Mouse (Mus musculus): ENCODE results near the gene Nlrp1a. TPM values are rescaled to one million over a fixed set of nuclear protein-coding genes. Genes with fewer than 3 reads are reported as not detected.

Nlrp1a gene
- polyA plus RNA-seq, 2 experiments: 0.04 to 0.14 TPM

DNA sequence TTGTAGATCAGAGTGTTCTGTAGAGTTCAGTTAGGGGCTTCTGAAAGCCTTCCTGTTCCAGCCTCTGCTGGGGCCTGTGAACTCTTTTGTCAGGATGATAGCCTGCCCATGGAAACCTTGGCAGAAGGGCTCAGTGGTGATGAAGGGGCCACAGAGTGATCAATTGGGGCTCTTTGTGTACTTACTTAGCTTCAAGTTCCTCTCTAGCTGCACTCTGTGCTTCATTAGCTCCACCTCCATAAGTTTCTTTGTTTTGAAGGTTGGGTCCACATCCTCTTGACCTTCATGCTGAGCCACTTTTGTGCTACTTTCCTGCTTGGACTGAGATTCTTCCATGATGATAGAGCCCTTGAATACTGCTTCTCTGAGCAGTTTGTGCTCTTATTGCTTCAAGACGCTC, 2.5 kb downstream of the Nlrp1a start:
- no peaks in the 10 kb centered on the region for H3K36me3 ChIP-seq (ENCODE audit: control insufficient read depth, insufficient read depth, low read length)
- H3K9me3 ChIP-seq (ENCODE audit: control insufficient read depth, low read length): no peaks in the 10 kb centered on the region
- WGBS: 86% methylated on average over 1 of the region's 1 CpGs
- no peak overlapping the region for H3K4me2 ChIP-seq (replicated peaks; ENCODE audit: low read depth, low read length, severe bottlenecking)
- no peaks in the 10 kb centered on the region for H3K4me1 ChIP-seq (ENCODE audit: control insufficient read depth, insufficient read depth, low read length)
- TF ChIP-seq POLR2A (IDR thresholded peaks at IDR 0.05; ENCODE audit: borderline replicate concordance, extremely low read depth, insufficient read depth, insufficient read length): no peak
- H3K4me3 ChIP-seq (replicated peaks; ENCODE audit: low read length): no peak overlapping the region
- ATAC-seq (ENCODE audit: low FRiP score, low read depth) (no peak), DNase-seq (ENCODE audit: low spot score) (no peak)
- no peak overlapping the region for H3K9ac ChIP-seq (ENCODE audit: low read depth, low read length, severe bottlenecking)
- no peak overlapping the region for H3K27ac ChIP-seq (replicated peaks; ENCODE audit: low read depth, low read length)
- no peaks in the 10 kb centered on the region for H3K27me3 ChIP-seq (ENCODE audit: control insufficient read depth, insufficient read depth, low read length)

DNA sequence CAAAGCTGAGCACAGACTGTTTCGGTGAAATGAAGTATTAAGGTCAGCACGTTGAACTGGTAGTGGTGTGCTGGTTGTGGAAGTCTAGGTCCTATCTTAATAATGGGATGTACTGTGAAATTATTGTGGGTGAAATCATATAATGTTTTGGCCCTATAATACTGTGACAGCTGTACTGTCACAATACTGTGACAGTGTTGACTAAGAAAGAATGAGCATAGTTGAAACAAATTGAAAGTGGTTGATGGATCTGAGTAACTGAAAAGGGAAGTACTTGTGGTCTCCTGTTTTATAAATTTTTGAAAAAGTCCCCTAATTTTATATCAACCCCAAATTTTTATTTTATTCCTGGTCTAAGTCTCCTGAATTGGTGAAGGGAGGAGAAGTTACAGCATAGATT, 37.4 kb downstream of the Nlrp1a start:
- 76% methylated on average over 2 of the region's 2 CpGs for whole genome bisulfite sequencing
- H3K9me3 ChIP-seq (ENCODE audit: control insufficient read depth, low read length): no peaks in the 10 kb centered on the region
- H3K4me2 ChIP-seq (replicated peaks; ENCODE audit: low read depth, low read length, severe bottlenecking): no peak overlapping the region
- no peak overlapping the region for H3K4me3 ChIP-seq (replicated peaks; ENCODE audit: low read length)
- DNase-seq (ENCODE audit: low spot score) (no peak), ATAC-seq (ENCODE audit: low FRiP score, low read depth) (no peak)
- H3K4me1 ChIP-seq (ENCODE audit: control insufficient read depth, insufficient read depth, low read length): no peaks in the 10 kb centered on the region
- no peak overlapping the region for H3K9ac ChIP-seq (ENCODE audit: low read depth, low read length, severe bottlenecking)
- H3K36me3 ChIP-seq (ENCODE audit: control insufficient read depth, insufficient read depth, low read length): no peaks in the 10 kb centered on the region
- no peaks in the 10 kb centered on the region for H3K27me3 ChIP-seq (ENCODE audit: control insufficient read depth, insufficient read depth, low read length)
- TF ChIP-seq POLR2A (IDR thresholded peaks at IDR 0.05; ENCODE audit: borderline replicate concordance, extremely low read depth, insufficient read depth, insufficient read length): no peak
- no peak overlapping the region for H3K27ac ChIP-seq (replicated peaks; ENCODE audit: low read depth, low read length)

DNA sequence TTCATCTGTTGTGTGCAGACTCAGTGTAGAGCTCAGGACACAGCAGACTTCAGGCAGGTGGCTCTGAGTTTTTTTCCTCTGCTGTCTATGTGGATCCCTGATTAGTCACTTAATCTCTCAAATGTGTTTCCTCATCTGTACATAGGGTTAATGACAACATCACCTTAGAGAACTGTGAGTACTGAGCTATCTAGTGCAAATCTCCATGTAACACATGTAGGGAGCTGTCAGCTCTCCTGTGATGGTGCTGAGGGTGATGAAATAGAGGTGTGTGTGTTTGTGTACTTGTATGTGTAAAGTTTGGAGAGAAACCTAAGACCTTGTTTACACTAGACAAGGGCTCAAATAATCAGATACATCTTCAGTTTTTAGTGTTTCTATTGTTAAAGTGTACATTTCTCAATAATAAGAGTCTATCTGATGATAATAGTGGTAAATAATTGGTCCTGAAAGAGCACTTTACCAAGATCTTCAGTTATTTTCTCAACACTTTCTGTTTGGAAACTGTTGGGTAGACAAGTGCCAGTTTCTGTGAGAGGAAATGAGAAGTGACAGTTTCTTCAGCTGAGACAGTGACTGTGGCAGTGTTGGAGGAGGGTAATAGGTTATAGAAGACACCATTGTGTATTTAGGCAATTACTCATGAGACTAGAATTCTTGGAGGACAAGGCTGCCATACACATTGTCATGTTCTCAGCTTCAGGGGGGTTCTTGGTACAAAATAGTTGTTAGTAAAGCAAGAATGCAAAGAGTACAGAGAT, 38.1 kb downstream of the Nlrp1a start:
- Histone ChIP-seq H3K27me3 (ENCODE audit: control insufficient read depth, insufficient read depth, low read length) (no peaks in the 10 kb centered on the region), H3K9me3 (ENCODE audit: control insufficient read depth, low read length) (no peaks in the 10 kb centered on the region), H3K27ac (replicated peaks; ENCODE audit: low read depth, low read length) (no peak overlapping the region), H3K36me3 (ENCODE audit: control insufficient read depth, insufficient read depth, low read length) (no peaks in the 10 kb centered on the region), H3K4me2 (replicated peaks; ENCODE audit: low read depth, low read length, severe bottlenecking) (no peak overlapping the region), H3K4me1 (ENCODE audit: control insufficient read depth, insufficient read depth, low read length) (no peaks in the 10 kb centered on the region), H3K9ac (ENCODE audit: low read depth, low read length, severe bottlenecking) (no peak overlapping the region), H3K4me3 (replicated peaks; ENCODE audit: low read length) (no peak overlapping the region)
- ATAC-seq (ENCODE audit: low FRiP score, low read depth) (no peak), DNase-seq (ENCODE audit: low spot score) (no peak)
- TF ChIP-seq POLR2A (IDR thresholded peaks at IDR 0.05; ENCODE audit: borderline replicate concordance, extremely low read depth, insufficient read depth, insufficient read length): no peak

DNA sequence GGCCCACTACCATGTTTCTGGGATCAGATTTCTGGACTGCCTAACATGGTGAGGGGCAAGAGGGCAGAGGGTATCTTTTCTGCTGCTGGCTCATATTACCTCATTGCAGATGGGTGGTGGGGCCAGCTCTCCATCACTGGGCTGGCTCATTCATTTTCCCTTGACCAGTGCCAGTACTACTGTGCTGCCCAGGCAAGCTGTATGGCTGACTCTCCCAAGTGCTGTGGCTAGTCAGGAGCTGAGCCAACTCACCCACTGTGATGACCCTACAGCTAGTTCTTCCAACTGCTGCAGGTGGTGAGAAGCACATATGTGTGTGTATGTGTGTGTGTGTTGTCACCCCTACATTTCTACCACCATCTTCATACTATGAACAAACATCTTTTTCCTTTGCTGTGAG, 40.6 kb downstream of the Nlrp1a start:
- H3K27me3 ChIP-seq (ENCODE audit: control insufficient read depth, insufficient read depth, low read length): no peaks in the 10 kb centered on the region
- DNase-seq (ENCODE audit: low spot score): no peak
- H3K4me2 ChIP-seq (replicated peaks; ENCODE audit: low read depth, low read length, severe bottlenecking): no peak overlapping the region
- no peak for ATAC-seq (ENCODE audit: low FRiP score, low read depth)
- H3K4me3 ChIP-seq (replicated peaks; ENCODE audit: low read length): no peak overlapping the region
- TF ChIP-seq POLR2A (IDR thresholded peaks at IDR 0.05; ENCODE audit: borderline replicate concordance, extremely low read depth, insufficient read depth, insufficient read length): no peak
- no peak overlapping the region for H3K9ac ChIP-seq (ENCODE audit: low read depth, low read length, severe bottlenecking)
- no peaks in the 10 kb centered on the region for H3K4me1 ChIP-seq (ENCODE audit: control insufficient read depth, insufficient read depth, low read length)
- H3K27ac ChIP-seq (replicated peaks; ENCODE audit: low read depth, low read length): no peak overlapping the region
- no peaks in the 10 kb centered on the region for H3K9me3 ChIP-seq (ENCODE audit: control insufficient read depth, low read length)
- no peaks in the 10 kb centered on the region for H3K36me3 ChIP-seq (ENCODE audit: control insufficient read depth, insufficient read depth, low read length)

DNA sequence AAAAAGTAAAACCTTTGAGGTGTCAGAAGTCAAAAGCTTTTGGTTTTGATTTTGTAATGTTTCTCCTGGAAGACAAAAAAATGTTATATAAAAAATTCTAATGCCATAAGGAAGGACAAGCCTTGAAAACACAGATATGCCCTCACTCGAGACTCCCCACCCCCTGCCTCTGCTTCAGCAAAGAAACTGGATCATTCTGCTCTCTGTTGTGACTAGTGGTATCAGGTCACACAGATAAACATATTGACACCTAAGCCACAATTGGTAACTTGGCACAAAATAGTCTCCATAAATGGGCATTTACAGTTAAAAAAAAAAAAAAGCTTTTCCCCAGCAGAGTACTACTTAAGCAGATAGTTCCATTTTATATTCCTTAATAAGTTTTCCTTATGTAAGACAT, 68.2 kb downstream of the Nlrp1a start:
- Histone ChIP-seq H3K4me2 (replicated peaks; ENCODE audit: low read depth, low read length, severe bottlenecking) (no peak overlapping the region), H3K9ac (ENCODE audit: low read depth, low read length, severe bottlenecking) (no peak overlapping the region), H3K27me3 (ENCODE audit: control insufficient read depth, insufficient read depth, low read length) (no peaks in the 10 kb centered on the region), H3K27ac (replicated peaks; ENCODE audit: low read depth, low read length) (no peak overlapping the region), H3K36me3 (ENCODE audit: control insufficient read depth, insufficient read depth, low read length) (no peaks in the 10 kb centered on the region), H3K4me1 (ENCODE audit: control insufficient read depth, insufficient read depth, low read length) (no peaks in the 10 kb centered on the region), H3K4me3 (replicated peaks; ENCODE audit: low read length) (no peak overlapping the region), H3K9me3 (ENCODE audit: control insufficient read depth, low read length) (no peaks in the 10 kb centered on the region)
- TF ChIP-seq POLR2A (IDR thresholded peaks at IDR 0.05; ENCODE audit: borderline replicate concordance, extremely low read depth, insufficient read depth, insufficient read length): no peak
- DNase-seq (ENCODE audit: low spot score) (no peak), ATAC-seq (ENCODE audit: low FRiP score, low read depth) (no peak)
- WGBS: 72% methylated on average over 1 of the region's 1 CpGs
